In genomic region chr1:90153099-90153744, GRCm38 (mm10) we compare ENCODE assay signal across 8 mouse cellular contexts. TPM values are rescaled to one million over a fixed set of nuclear protein-coding genes. Genes with fewer than 3 reads are reported as not detected.
DNase-seq lines count a peak whose midpoint lies in the region; ATAC-seq and TF ChIP-seq lines count a peak whose summit lies in the region.

TSS of gene Iqca (minus strand) at chr1:90153401.

- 0 out of 2 replicates have a peak, but pooled peaks have one; percentile 12 for TF ChIP-seq EP300 in heart, adult 2 months (IDR thresholded peaks at IDR 0.05; ENCODE audit: insufficient read depth, low read depth, low read length)

- ATAC-seq in embryonic facial prominence, embryonic 13.5 days (ENCODE audit: insufficient number of reproducible peaks, insufficient read depth, low FRiP score, low TSS enrichment, low read depth): peak; percentile 86
- ATAC-seq in midbrain, embryonic 12.5 days (ENCODE audit: low FRiP score, low read depth): peak; percentile 94

- no peaks in the 10 kb centered on the region for H3K27me3 ChIP-seq in embryonic facial prominence, embryonic 13.5 days
- H3K27me3 ChIP-seq in heart, adult 2 months (ENCODE audit: control insufficient read depth, insufficient read depth, low read length): no peaks in the 10 kb centered on the region
- peaks cover 9% of the 10 kb centered on the region; the same call in 1 of the 2 replicates for H3K27me3 ChIP-seq in midbrain, embryonic 12.5 days

- peaks cover 31% of the 10 kb centered on the region for H3K4me1 ChIP-seq in embryonic facial prominence, embryonic 13.5 days
- H3K4me1 ChIP-seq in heart, adult 2 months (ENCODE audit: control insufficient read depth, insufficient read depth, low read length): peaks cover 4% of the 10 kb centered on the region
- peaks cover 15% of the 10 kb centered on the region for H3K4me1 ChIP-seq in midbrain, embryonic 12.5 days

- no peak for TF ChIP-seq POLR2A in heart, adult 2 months (IDR thresholded peaks at IDR 0.05; ENCODE audit: insufficient read depth, low read depth, low read length)

- H3K27ac ChIP-seq in embryonic facial prominence, embryonic 13.5 days: peak within 1 kb of the TSS; percentile 82
- H3K27ac ChIP-seq in heart, adult 2 months: no peak within 1 kb of the TSS
- H3K27ac ChIP-seq in midbrain, embryonic 12.5 days (replicated peaks): peak within 1 kb of the TSS; percentile 32

- WGBS in embryonic facial prominence, embryonic 13.5 days: 3% methylated on average over 18 of the region's 18 CpGs
- whole genome bisulfite sequencing in heart, adult 2 months: 6% methylated on average over 18 of the region's 18 CpGs
- WGBS in midbrain, embryonic 12.5 days: 3% methylated on average over 18 of the region's 18 CpGs

- no peaks in the 10 kb centered on the region for H3K9me3 ChIP-seq in embryonic facial prominence, embryonic 13.5 days
- H3K9me3 ChIP-seq in midbrain, embryonic 12.5 days: no peaks in the 10 kb centered on the region

- intact Hi-C loops in heart, adult 2 months (cut with DNase I): no loop called here
- intact Hi-C loops in left cerebral cortex, postnatal 25 days (cut with DNase I): no loop called here

- TF ChIP-seq CTCF in heart, adult 2 months (IDR thresholded peaks at IDR 0.05): no peak

- no peaks in the 10 kb centered on the region for H3K79me2 ChIP-seq in heart, adult 2 months (replicated peaks; ENCODE audit: control insufficient read depth, insufficient read depth, low read length)

- no peaks in the 10 kb centered on the region for H3K36me3 ChIP-seq in embryonic facial prominence, embryonic 13.5 days
- no peaks in the 10 kb centered on the region for H3K36me3 ChIP-seq in heart, adult 2 months (ENCODE audit: control insufficient read depth, insufficient read depth, low read length)
- H3K36me3 ChIP-seq in midbrain, embryonic 12.5 days: no peaks in the 10 kb centered on the region

- peak; percentile 28 for DNase-seq in adrenal gland, adult 8-10 months
- peak; percentile 69 to 77 for DNase-seq in heart, adult 2 months
- DNase-seq in kidney, adult 11 months: peak; percentile 53
- DNase-seq in left cerebral cortex, postnatal 25 days (ENCODE audit: low spot score in 2 of 2): peak; percentile 72 to 75
- peak; percentile 12 to 28 for DNase-seq in spleen, postnatal 14 days (ENCODE audit: low spot score in 2 of 2)
- no peak for DNase-seq in adipocyte (ENCODE audit: low spot score)

- peak within 1 kb of the TSS; percentile 57 for H3K9ac ChIP-seq in embryonic facial prominence, embryonic 13.5 days
- 0 out of 2 replicates have a peak within 1 kb of the TSS, but pooled peaks have one; percentile 8 for H3K9ac ChIP-seq in heart, adult 2 months (ENCODE audit: low read depth, low read length)
- peak within 1 kb of the TSS; percentile 20; the same call in 1 of the 2 replicates for H3K9ac ChIP-seq in midbrain, embryonic 12.5 days (replicated peaks)

- peak within 1 kb of the TSS; percentile 59 for H3K4me2 ChIP-seq in embryonic facial prominence, embryonic 13.5 days
- peak within 1 kb of the TSS; percentile 45 for H3K4me2 ChIP-seq in midbrain, embryonic 12.5 days (replicated peaks)

- H3K4me3 ChIP-seq in embryonic facial prominence, embryonic 13.5 days: peak within 1 kb of the TSS; percentile 27
- no peak within 1 kb of the TSS for H3K4me3 ChIP-seq in heart, adult 2 months
- H3K4me3 ChIP-seq in midbrain, embryonic 12.5 days: peak within 1 kb of the TSS; percentile 17; the same call in 1 of the 2 replicates

RNA-seq across cellular contexts. Expression of gene Iqca, which starts in this region (rescaled TPM):
- not detected for total RNA-seq in adrenal gland, adult 8-10 months (2022)
- polyA plus RNA-seq in embryonic facial prominence, embryonic 13.5 days (2015; fragmentation: Nextera tagmentation; extraction: Ambion mirVana): 0.32 TPM in 1 of 2 replicates, not detected in the other
- not detected for total RNA-seq in heart, adult 2 months (2021)
- polyA plus RNA-seq in heart, adult 2 months (2012; rRNA removed): 0.43 TPM in 1 of 2 replicates, not detected in the other
- total RNA-seq in left cerebral cortex, postnatal 25 days (2021): under 1 TPM; 0.32 to 0.64 TPM
- polyA plus RNA-seq in midbrain, embryonic 12.5 days (2016; fragmentation: Nextera tagmentation; extraction: Ambion mirVana): 0.59 TPM in 1 of 2 replicates, not detected in the other

Comparison
In these comparisons a context has a peak if more than half of its experiments do, and no peak if none do; other contexts are left out.
1. Peak in DNase-seq in adrenal gland, adult 8-10 months; RNA of the gene not detected or under 1 TPM.
2. Peak in ATAC-seq, H3K4me3 ChIP-seq, H3K27ac ChIP-seq, H3K9ac ChIP-seq and H3K4me2 ChIP-seq in embryonic facial prominence, embryonic 13.5 days; RNA of the gene not detected or under 1 TPM.
3. Peak in DNase-seq and H3K9ac ChIP-seq in heart, adult 2 months; RNA of the gene not detected or under 1 TPM.
4. Peak in DNase-seq in left cerebral cortex, postnatal 25 days; RNA of the gene not detected or under 1 TPM.
5. Peak in ATAC-seq, H3K4me3 ChIP-seq, H3K27ac ChIP-seq, H3K9ac ChIP-seq and H3K4me2 ChIP-seq in midbrain, embryonic 12.5 days; RNA of the gene not detected or under 1 TPM.